In the genomic region with DNA sequence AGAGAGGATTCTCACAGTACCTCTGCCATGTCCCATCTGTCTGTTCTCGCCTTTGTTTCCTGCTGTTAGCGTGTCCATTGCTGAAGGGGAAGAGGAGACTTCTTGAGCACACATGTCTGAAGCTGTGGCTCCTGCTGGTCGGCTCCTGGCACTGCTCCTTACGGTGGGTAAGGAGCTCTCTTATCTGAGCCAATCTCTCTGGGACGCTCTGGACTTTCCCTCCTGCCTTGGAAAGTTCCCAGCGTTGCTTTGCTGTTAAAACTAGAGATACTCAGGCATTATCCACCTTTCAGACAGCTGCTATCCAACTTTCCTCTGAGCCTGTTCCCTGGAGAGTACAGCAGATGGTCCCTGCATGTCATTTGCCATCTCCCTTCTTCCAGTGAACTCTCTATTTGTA, we compare ENCODE assay signal across 13 mouse cellular contexts.
"Had no signal": no experiment of that assay in that cellular context is flagged by ENCODE, and none has a peak within 500 bp of the region (broad histone marks: within the 10 kb centered on the region; RNA-seq: fewer than 3 reads in every experiment).

No protein-coding gene starts in this region.

- H3K4me2 ChIP-seq: limb, embryonic 15.5 days; midbrain, embryonic 13.5 days; neural tube, embryonic 15.5 days; stomach, embryonic 15.5 days had no signal

- DNase-seq: kidney, adult 9 months; kidney, postnatal 10 days; kidney, postnatal 4 days; lung, adult 18-20 months; thymus, adult 2 months; thymus, postnatal 25 days had no signal

- H3K4me1 ChIP-seq: limb, embryonic 15.5 days; neural tube, embryonic 15.5 days; stomach, embryonic 15.5 days had no signal

- H3K27ac ChIP-seq: layer of hippocampus, adult 2 months; limb, embryonic 15.5 days; liver, embryonic 14.5 days; midbrain, embryonic 13.5 days; neural tube, embryonic 15.5 days; stomach, embryonic 15.5 days had no signal

- H3K27me3 ChIP-seq: limb, embryonic 15.5 days; midbrain, embryonic 13.5 days; neural tube, embryonic 15.5 days; stomach, embryonic 15.5 days had no signal

- H3K9me3 ChIP-seq: limb, embryonic 15.5 days; midbrain, embryonic 13.5 days; neural tube, embryonic 15.5 days; stomach, embryonic 15.5 days had no signal

- H3K4me3 ChIP-seq: layer of hippocampus, adult 2 months; limb, embryonic 15.5 days; midbrain, embryonic 13.5 days; myocyte; neural tube, embryonic 15.5 days; stomach, embryonic 15.5 days had no signal

- ATAC-seq: midbrain, embryonic 13.5 days had no signal

- H3K9ac ChIP-seq: limb, embryonic 15.5 days; liver, embryonic 14.5 days; midbrain, embryonic 13.5 days; neural tube, embryonic 15.5 days; stomach, embryonic 15.5 days had no signal

- H3K36me3 ChIP-seq: limb, embryonic 15.5 days; midbrain, embryonic 13.5 days; neural tube, embryonic 15.5 days; stomach, embryonic 15.5 days had no signal
